18 mouse cellular contexts compared by ENCODE assay signal in the genomic region with DNA sequence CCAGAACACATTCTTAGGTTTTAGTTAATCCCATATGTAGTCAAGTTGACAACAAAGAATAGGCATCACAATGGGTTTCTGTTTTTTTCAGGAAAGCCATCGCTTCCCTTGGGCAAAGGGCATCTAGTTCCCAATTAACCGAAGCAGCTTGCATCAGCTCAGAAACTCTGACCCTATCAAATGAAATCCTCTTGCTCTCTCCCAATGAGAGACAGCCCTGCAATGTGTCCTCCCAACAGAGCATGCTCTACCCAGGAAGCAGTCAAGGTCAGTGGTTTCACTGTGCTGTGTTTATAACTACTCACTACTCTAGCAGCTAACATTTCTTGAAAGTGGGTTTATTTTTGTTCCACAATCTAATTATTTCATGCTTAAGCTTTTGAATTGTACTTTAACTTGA. TPM values are rescaled to one million over a fixed set of nuclear protein-coding genes. Genes with fewer than 3 reads are reported as not detected.
DNase-seq lines count a peak whose midpoint lies in the region; ATAC-seq and TF ChIP-seq lines count a peak whose summit lies in the region.
"Had no signal": no experiment of that assay in that cellular context is flagged by ENCODE, and none has a peak within 500 bp of the region (broad histone marks: within the 10 kb centered on the region; RNA-seq: fewer than 3 reads in every experiment).

No protein-coding gene starts in this region.

- no peaks in the 10 kb centered on the region for H3K9me3 ChIP-seq in kidney, embryonic 15.5 days (replicated peaks)
- H3K9me3 ChIP-seq: embryonic facial prominence, embryonic 10.5 days; forebrain, embryonic 13.5 days; heart, embryonic 12.5 days; hindbrain, embryonic 10.5 days had no signal

- DNase-seq in adrenal gland, postnatal 36 days = peak; percentile 4 to 12
- no peak for DNase-seq in adrenal gland, postnatal 25 days
- peak; percentile 83 for DNase-seq in kidney, adult 9 months
- DNase-seq in liver, adult 2 months (ENCODE audit: extremely low read depth, low read depth, low spot score) = peak; percentile 53
- no peak for DNase-seq in liver
- peak; percentile 20 for DNase-seq in yolk sac, embryonic 10.5 days (ENCODE audit: low spot score)
- DNase-seq in retina, postnatal 1 day = no peak
- DNase-seq: adrenal gland, postnatal 10 days; cerebellum, adult 2 months; cerebellum, postnatal 10 days; forebrain, postnatal 0 days; gastrocnemius, adult 2 months; gastrocnemius, postnatal 25 days had no signal

- TF ChIP-seq POLR2A in liver, adult 2 months (IDR thresholded peaks at IDR 0.05; ENCODE audit: extremely low read depth, insufficient read depth, low read length) = no peak

- H3K79me2 ChIP-seq in liver, adult 2 months (ENCODE audit: control insufficient read depth, insufficient read depth, low read length) = no peaks in the 10 kb centered on the region

- H3K9ac ChIP-seq in kidney, embryonic 15.5 days = no peak overlapping the region
- no peak overlapping the region for H3K9ac ChIP-seq in liver, adult 2 months (ENCODE audit: low read depth, low read length)
- H3K9ac ChIP-seq: forebrain, embryonic 13.5 days; forebrain, postnatal 0 days; heart, embryonic 12.5 days had no signal

- H3K4me2 ChIP-seq in kidney, embryonic 15.5 days = no peak overlapping the region
- H3K4me2 ChIP-seq: forebrain, embryonic 13.5 days; heart, embryonic 12.5 days had no signal

- H3K27ac ChIP-seq in kidney, embryonic 15.5 days = no peak overlapping the region
- H3K27ac ChIP-seq in liver, adult 2 months (replicated peaks; ENCODE audit: insufficient read depth, low read depth, low read length) = no peak overlapping the region
- H3K27ac ChIP-seq: embryonic facial prominence, embryonic 10.5 days; forebrain, embryonic 13.5 days; gastrocnemius, adult 2 months; hindbrain, embryonic 10.5 days had no signal

- H3K4me3 ChIP-seq in kidney, embryonic 15.5 days (replicated peaks) = no peak overlapping the region
- H3K4me3 ChIP-seq in liver, adult 2 months (ENCODE audit: insufficient read depth, low read depth, low read length) = no peak overlapping the region
- H3K4me3 ChIP-seq: embryonic facial prominence, embryonic 10.5 days; forebrain, embryonic 13.5 days; gastrocnemius, adult 2 months; heart, embryonic 12.5 days; hindbrain, embryonic 10.5 days had no signal

- H3K36me3 ChIP-seq in kidney, embryonic 15.5 days = no peaks in the 10 kb centered on the region
- no peaks in the 10 kb centered on the region for H3K36me3 ChIP-seq in liver, adult 2 months (ENCODE audit: control insufficient read depth, insufficient read depth, low read length)
- H3K36me3 ChIP-seq: embryonic facial prominence, embryonic 10.5 days; heart, embryonic 12.5 days; hindbrain, embryonic 10.5 days had no signal

- ATAC-seq in kidney, embryonic 15.5 days (replicated peaks; ENCODE audit: low FRiP score) = no peak
- ATAC-seq: forebrain, embryonic 13.5 days; forebrain, postnatal 0 days had no signal

- no peaks in the 10 kb centered on the region for H3K4me1 ChIP-seq in kidney, embryonic 15.5 days
- peaks cover 2% of the 10 kb centered on the region; the same call in 1 of the 2 replicates for H3K4me1 ChIP-seq in liver, adult 2 months (ENCODE audit: control insufficient read depth, insufficient read depth, low read length)
- H3K4me1 ChIP-seq: embryonic facial prominence, embryonic 10.5 days; forebrain, embryonic 13.5 days; heart, embryonic 12.5 days; hindbrain, embryonic 10.5 days had no signal

- 83% methylated on average over 2 of the region's 2 CpGs for WGBS in kidney, embryonic 15.5 days
- WGBS in liver, adult 2 months = 26% methylated on average over 2 of the region's 2 CpGs

- no peak for TF ChIP-seq CTCF in liver, adult 2 months (IDR thresholded peaks at IDR 0.05; ENCODE audit: low read depth, low read length)

- H3K27me3 ChIP-seq in kidney, embryonic 15.5 days = no peaks in the 10 kb centered on the region
- H3K27me3 ChIP-seq in liver, adult 2 months (ENCODE audit: control insufficient read depth, insufficient read depth, low read length) = no peaks in the 10 kb centered on the region
- H3K27me3 ChIP-seq: forebrain, embryonic 13.5 days; heart, embryonic 12.5 days had no signal

RNA-seq across cellular contexts. Expression of gene Mycbp2, which starts 58.0 kb away (rescaled TPM):
- total RNA-seq in adrenal gland, postnatal 36 days (2021) = 10 to 100 TPM; 58.2 to 63.8 TPM
- total RNA-seq in adrenal gland, postnatal 25 days (2021) = 66.3 and 82.4 TPM in 2 replicates
- polyA plus RNA-seq in kidney, embryonic 15.5 days (2015; fragmentation: Nextera tagmentation; extraction: Ambion mirVana) = 17.6 and 19.0 TPM in 2 replicates
- 14.0 and 14.6 TPM in 2 replicates for total RNA-seq in liver, adult 2 months (2014; rRNA removed)
- polyA plus RNA-seq in liver, adult 2 months (2012; rRNA removed) = 4.1 and 5.2 TPM in 2 replicates

Comparison
In these comparisons a context has a peak if more than half of its experiments do, and no peak if none do; other contexts are left out.
1. DNase-seq: peak in adrenal gland, postnatal 36 days (2 of 2), kidney, adult 9 months (single experiment), liver, adult 2 months (single experiment) and yolk sac, embryonic 10.5 days (single experiment); none in adrenal gland, postnatal 25 days (single experiment), liver (single experiment) and retina, postnatal 1 day (single experiment).